Mouse (Mus musculus): ENCODE measurements at regions not wholly inside any gene's neighbourhood (a gene's known extent, or its start where the extent isn't known, plus 50 kb on each side); places are given as distances from the start of the nearest gene placed in this dataset.
A peak's percentile ranks its signal among the peaks of the same experiment; 100 is the strongest.
"Not testable (repeated sequence)": the region's sequence is repeated elsewhere in the genome, so short reads cannot be mapped to it uniquely, and the experiment has no call there.

DNA sequence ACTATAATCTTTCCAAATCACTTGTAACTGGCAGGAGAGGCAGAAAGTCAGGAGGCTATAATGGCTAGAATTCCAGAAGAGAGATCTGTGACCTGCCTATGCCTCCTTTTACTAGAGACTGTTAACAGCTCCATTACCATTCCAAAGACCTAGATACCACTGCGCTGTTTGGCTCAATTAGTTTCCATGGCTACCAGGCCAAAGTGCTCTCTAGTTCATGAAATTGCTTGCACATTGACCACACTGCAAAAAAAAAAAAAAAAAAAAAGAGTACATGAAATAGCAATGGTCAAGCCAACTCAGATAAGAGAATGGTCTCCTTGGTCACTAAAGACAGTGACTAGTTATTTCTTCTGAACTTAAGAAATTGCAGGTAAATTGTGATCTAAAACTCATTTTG is 366.5 kb upstream of the Grid2 start:
- peak; percentile 82 for DNase-seq (ENCODE audit: low read depth, low spot score)

DNA sequence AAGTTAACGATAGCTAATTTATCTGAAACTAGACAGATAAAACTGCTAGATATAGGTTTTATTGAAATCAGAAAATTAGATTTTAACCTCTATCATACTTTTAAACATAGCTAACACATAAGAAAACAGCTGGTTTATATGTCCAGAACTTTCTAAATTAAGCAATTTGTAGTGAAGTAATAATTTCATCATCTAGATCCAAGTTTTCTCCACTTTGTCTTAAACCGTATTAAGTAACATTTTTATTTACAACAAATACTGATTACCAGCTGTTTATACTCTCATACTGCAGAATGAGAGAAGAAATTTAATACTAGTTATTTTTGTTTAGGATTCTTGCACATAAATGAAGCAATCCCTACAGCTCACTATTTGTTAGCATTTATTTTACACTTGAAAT is 342.9 kb upstream of the Grid2 start:
- no peak for DNase-seq (ENCODE audit: low read depth, low spot score)

GRCm38 (mm10) chr6:62917059-62917458 is 338.6 kb upstream of the Grid2 start:
- DNase-seq (ENCODE audit: low read depth, low spot score) = not testable (repeated sequence)

DNA sequence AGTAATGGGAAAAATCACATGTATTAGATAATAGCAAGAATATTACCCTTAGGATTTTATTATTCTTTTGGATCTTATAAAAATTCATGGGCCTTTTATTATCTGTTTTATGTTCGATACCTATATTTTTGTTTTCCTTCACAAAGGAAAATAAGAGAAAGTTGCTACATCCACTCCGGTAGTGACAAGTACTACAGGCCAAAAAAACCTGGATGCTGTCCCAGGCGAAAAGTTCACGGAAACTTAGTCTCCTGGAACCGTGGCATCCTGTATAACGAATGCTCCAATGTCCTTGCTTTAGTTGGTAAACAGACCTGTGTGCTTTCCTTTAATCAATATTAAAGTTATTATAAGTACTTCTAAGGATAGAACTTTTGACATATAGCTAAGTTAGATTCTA is 337.7 kb upstream of the Grid2 start:
- no peak for DNase-seq (ENCODE audit: low read depth, low spot score)

GRCm38 (mm10) chr6:62919092-62919491 is 336.6 kb upstream of the Grid2 start:
- DNase-seq (ENCODE audit: low read depth, low spot score) = no peak

Measured in ZHBTc4 (cell line).